Mouse (Mus musculus): ENCODE results near the gene Fam217a.
"Not testable (repeated sequence)": the region's sequence is repeated elsewhere in the genome, so short reads cannot be mapped to it uniquely, and the experiment has no call there.

GRCm38 (mm10) chr13:34951437-34951836 is 27.3 kb upstream of the Fam217a start:
- not testable (repeated sequence) for TF ChIP-seq TAL1, GATA1 (IDR thresholded peaks at IDR 0.05; ENCODE audit: low read length)
